Mouse (Mus musculus) neural tube, embryonic 14.5 days (tissue): ENCODE results near the gene Sfta2. TPM values are rescaled to one million over a fixed set of nuclear protein-coding genes. Genes with fewer than 3 reads are reported as not detected.
A peak's percentile ranks its signal among the peaks of the same experiment; 100 is the strongest.

Experiments used
- ATAC-seq: fragments of 200-750 bp; cut with Nextera tagmentation; 2 replicates; pipeline ENCODE4 v1.8.0; 2017; ENCODE audit warnings: low read depth, mild to moderate bottlenecking, moderate TSS enrichment, moderate library complexity
- H3K27ac ChIP-seq: fragments of 300-500 bp; sonication (generic); 2 replicates; pipeline ENCODE4 v1.5.1; 2014; ENCODE audit warnings: low read depth, mild to moderate bottlenecking, control low read depth, low read length, moderate library complexity, mixed read lengths
- H3K27me3 ChIP-seq: fragments of 300-500 bp; sonication (generic); 2 replicates; pipeline ENCODE4 v1.6.1; 2014; ENCODE audit warnings: low read length; ENCODE audit not compliant: control insufficient read depth, insufficient read depth
- H3K36me3 ChIP-seq: fragments of 300-500 bp; sonication (generic); 2 replicates; pipeline ENCODE4 v1.6.1; 2014; ENCODE audit warnings: low read length, mixed read lengths; ENCODE audit not compliant: control insufficient read depth, insufficient read depth
- H3K4me1 ChIP-seq: fragments of 300-500 bp; sonication (generic); 2 replicates; pipeline ENCODE4 v1.6.1; 2014; ENCODE audit warnings: low read length; ENCODE audit not compliant: control insufficient read depth, insufficient read depth
- H3K4me2 ChIP-seq: fragments of 300-500 bp; sonication (generic); 2 replicates; pipeline ENCODE4 v1.6.1; 2014; ENCODE audit warnings: mild to moderate bottlenecking, low read depth, low read length, control low read depth
- H3K4me3 ChIP-seq: fragments of 300-500 bp; sonication (generic); 2 replicates; pipeline ENCODE4 v1.5.1; 2014; ENCODE audit warnings: low read depth, low read length, control low read depth, mixed read lengths
- H3K9ac ChIP-seq: fragments of 300-500 bp; sonication (generic); replicated peaks from 2 replicates; pipeline ENCODE4 v1.6.1; 2014; ENCODE audit warnings: low read depth, mild to moderate bottlenecking, control low read depth, low read length, mixed read lengths
- H3K9me3 ChIP-seq: fragments of 300-500 bp; sonication (generic); 2 replicates; pipeline ENCODE4 v1.6.1; 2016; ENCODE audit warnings: low read length; ENCODE audit not compliant: control insufficient read depth
- WGBS: fragments of 180-500 bp; shearing (Covaris S2); extraction: QIAGEN DNeasy Blood & Tissue Kit; methylation state at CpG from one replicate; pipeline ENCODE4 v1.1.7; 2014; 5-methylcytosine and 5-hydroxymethylcytosine counted together
- polyA plus RNA-seq: library from polyadenylated mRNA; unstranded; fragments of >200 nt; fragmentation: Nextera tagmentation; extraction: Ambion mirVana; gene quantifications from 2 replicates; pipeline ENCODE4 v1.2.1, GENCODE M21; 2014

Gene Sfta2
- polyA plus RNA-seq, 1 experiment from 2014 or later: not detected

DNA sequence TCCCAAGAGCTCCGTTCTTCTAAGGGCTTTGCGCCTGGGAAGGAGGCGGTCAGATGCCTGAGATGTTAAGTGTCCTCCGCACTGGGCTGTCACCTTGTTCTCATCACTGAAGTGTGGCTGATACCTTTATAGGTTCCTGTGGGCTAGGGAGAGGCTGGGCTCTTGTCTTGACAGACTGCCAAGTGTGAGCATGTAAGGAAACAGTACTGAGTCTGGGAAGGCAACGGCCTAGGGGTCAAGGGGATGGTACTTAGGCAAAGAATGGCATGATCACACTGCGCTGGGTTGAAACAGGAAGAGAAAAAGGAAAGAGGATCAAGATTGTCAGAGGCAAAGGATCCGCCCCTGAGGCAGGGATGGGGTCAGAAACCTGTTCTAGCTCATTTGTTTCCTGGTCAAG is 25.2 kb downstream of the Sfta2 start, which contains the start of gene Gm9573:
TSS of gene Gm9573 (minus strand) at position 101 of the 400 bp plus-strand sequence.
- no peaks in the 10 kb centered on the region for H3K9me3 ChIP-seq
- H3K27ac ChIP-seq: no peak within 1 kb of the TSS
- ATAC-seq: no peak
- no peak within 1 kb of the TSS for H3K4me3 ChIP-seq
- no peak within 1 kb of the TSS for H3K9ac ChIP-seq
- no peaks in the 10 kb centered on the region for H3K4me1 ChIP-seq
- WGBS: 90% methylated on average over 7 of the region's 7 CpGs
- H3K36me3 ChIP-seq: no peaks in the 10 kb centered on the region
- no peaks in the 10 kb centered on the region for H3K27me3 ChIP-seq
- no peak within 1 kb of the TSS for H3K4me2 ChIP-seq

DNA sequence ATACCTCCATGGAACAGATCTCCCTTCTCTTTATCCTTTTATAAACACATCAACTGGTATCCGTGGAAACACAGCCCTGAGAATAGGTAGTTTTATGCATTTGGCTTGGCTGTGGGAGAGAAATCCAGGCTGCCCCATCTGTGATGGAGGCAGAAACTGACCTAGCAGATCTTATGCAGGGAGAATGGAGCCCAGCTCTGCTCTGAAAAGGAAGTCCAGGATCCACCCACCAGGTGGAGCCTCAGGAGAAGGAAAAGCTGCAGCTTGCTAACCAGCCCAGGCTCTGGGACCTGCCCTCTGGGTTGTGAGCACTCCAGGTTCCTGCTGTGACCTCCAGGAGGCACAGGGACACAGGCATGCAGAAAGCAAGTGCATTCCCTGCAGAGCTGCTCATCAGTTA is 32.6 kb downstream of the Sfta2 start:
- Histone ChIP-seq H3K9me3 (no peaks in the 10 kb centered on the region), H3K9ac (no peak overlapping the region), H3K27ac (no peak overlapping the region), H3K27me3 (no peaks in the 10 kb centered on the region), H3K4me3 (no peak overlapping the region), H3K36me3 (no peaks in the 10 kb centered on the region), H3K4me2 (no peak overlapping the region), H3K4me1 (0 out of 2 replicates have a peak, but pooled peaks cover 3% of the 10 kb centered on the region)
- 35% methylated on average over 1 of the region's 1 CpGs for WGBS
- no peak for ATAC-seq

DNA sequence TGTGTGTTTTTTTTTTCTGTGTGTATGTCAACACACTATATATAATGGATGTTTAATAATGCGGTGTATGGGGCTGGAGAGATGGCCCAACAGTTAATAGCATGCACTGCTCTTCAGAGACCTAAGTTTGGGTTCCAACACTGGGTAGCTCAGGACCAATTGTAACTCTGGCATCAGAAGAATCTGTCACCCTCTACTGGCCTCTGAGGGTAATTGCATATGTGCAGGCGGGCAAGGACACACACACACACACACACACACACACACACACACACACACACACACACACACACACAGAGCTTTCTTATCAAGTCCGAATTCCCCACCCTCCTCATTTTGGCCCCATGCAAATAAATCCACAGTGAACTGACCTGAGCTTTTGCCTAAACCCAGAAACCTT is 33.9 kb downstream of the Sfta2 start:
- 83% methylated on average over 3 of the region's 3 CpGs for WGBS

DNA sequence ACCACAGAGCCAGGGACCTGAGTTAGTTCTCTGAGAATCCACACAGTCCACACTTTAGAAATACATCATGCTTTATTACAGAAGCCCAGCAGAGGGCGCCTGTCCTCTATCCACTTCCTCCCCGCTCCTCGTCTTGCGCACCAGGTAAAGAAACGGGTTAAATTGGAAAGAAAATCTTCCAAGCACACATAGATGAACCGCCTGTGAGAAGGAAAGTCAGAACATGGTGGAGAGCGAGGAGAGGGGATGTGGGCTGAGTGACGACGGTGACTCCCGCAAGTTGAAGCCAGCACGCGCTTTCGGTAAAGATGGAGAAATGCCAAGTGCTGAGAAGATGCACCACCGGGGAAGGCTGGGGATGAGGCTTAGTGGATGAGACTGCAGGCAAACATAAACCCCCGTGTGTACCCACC is 34.4 kb downstream of the Sfta2 start:
- H3K9ac ChIP-seq: no peak overlapping the region
- 0 out of 2 replicates have a peak, but pooled peaks cover 3% of the 10 kb centered on the region for H3K4me1 ChIP-seq
- no peaks in the 10 kb centered on the region for H3K36me3 ChIP-seq
- no peaks in the 10 kb centered on the region for H3K9me3 ChIP-seq
- peak; percentile 65 for ATAC-seq
- peak overlapping the region; percentile 8 for H3K4me3 ChIP-seq
- no peaks in the 10 kb centered on the region for H3K27me3 ChIP-seq
- no peak overlapping the region for H3K27ac ChIP-seq
- H3K4me2 ChIP-seq: peak overlapping the region; percentile 38
- WGBS: 1% methylated on average over 15 of the region's 15 CpGs

More for the DNA sequence above, 33.9 kb downstream of the Sfta2 start:
- Histone ChIP-seq H3K27me3 (no peaks in the 10 kb centered on the region), H3K9ac (no peak overlapping the region), H3K27ac (no peak overlapping the region), H3K36me3 (no peaks in the 10 kb centered on the region), H3K4me3 (no peak overlapping the region), H3K9me3 (no peaks in the 10 kb centered on the region), H3K4me2 (no peak overlapping the region), H3K4me1 (0 out of 2 replicates have a peak, but pooled peaks cover 3% of the 10 kb centered on the region)
- ATAC-seq: no peak

DNA sequence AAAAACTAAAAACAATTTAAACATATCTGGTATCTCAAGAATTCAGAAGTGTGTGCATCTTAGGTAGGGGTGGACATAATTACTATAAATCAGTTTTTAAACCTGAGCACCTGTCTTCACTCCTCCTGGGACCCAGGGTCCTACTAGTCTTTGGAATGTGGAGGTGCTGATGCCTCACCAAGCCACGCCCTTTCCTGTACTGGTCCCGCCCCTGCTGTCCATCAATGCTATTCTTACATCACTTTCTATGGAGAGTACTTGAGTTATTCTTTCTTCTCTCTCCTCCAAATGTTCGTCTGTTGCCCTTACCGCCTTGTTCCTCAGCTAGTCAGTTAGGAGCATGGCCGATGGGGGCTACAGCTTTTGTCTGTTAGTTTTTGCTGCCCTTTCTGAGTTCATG is 35.0 kb downstream of the Sfta2 start:
- H3K27me3 ChIP-seq: no peaks in the 10 kb centered on the region
- H3K4me1 ChIP-seq: 0 out of 2 replicates have a peak, but pooled peaks cover 3% of the 10 kb centered on the region
- no peaks in the 10 kb centered on the region for H3K36me3 ChIP-seq
- WGBS: 43% methylated on average over 5 of the region's 5 CpGs
- H3K4me2 ChIP-seq: no peak overlapping the region
- no peaks in the 10 kb centered on the region for H3K9me3 ChIP-seq
- H3K9ac ChIP-seq: no peak overlapping the region
- H3K4me3 ChIP-seq: no peak overlapping the region
- ATAC-seq: no peak
- no peak overlapping the region for H3K27ac ChIP-seq

DNA sequence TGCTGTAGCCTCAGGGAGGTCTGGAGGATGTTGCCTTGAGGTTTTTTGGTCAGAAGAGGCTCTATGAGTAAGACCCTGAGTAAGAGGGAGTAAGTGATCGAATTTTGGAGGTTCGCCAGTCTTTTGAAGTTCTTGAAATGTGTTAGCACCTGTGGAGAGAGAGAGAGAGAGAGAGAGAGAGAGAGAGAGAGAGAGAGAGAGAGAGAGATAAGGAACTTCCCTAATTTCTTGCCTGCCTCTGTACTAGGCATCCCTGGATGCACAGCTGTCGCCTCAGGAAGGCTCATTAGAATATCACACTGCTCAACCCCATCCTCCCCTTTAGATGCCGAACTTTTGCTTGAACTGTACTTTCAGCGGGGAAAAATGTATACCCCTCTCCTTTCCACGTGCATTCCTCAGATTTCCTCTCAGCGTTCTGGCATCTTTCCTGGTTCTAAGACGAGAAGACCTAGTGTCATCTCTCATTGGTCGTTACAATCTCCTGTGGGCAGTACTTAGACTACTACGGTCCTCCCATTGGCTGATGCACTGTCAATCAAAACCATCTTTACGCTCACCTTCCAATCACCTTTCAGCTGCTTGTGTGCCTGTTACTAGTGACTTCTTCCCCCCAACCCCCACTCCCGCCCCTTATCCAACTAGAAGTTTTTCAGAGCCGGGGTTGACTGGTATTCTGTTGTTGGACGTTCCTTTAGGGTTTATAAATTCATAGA is 37.3 kb downstream of the Sfta2 start:
- Histone ChIP-seq H3K4me1 (0 out of 2 replicates have a peak, but pooled peaks cover 3% of the 10 kb centered on the region), H3K9me3 (no peaks in the 10 kb centered on the region), H3K9ac (no peak overlapping the region), H3K4me3 (no peak overlapping the region), H3K4me2 (no peak overlapping the region), H3K27ac (no peak overlapping the region), H3K36me3 (no peaks in the 10 kb centered on the region), H3K27me3 (no peaks in the 10 kb centered on the region)
- WGBS: 26% methylated on average over 14 of the region's 14 CpGs
- ATAC-seq: peak; percentile 82

DNA sequence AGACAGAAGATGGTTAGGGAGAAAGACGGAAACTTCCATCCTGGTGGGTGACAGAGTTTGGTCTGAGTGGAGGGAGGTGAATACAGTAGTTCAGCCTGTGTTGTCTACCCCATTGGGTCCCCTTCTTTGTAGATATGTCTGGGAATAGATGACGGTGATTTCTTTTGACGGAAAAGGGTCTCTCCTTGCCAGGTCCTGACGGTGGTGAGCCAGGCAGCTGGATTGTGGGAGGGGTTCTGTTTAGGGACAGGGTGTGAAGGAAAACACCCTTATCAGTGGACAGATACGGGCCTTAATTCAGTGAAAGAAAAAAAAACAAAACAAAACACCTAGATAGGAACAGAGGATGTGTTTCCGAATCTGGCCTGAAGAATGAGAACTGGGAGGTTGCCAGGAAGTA is 38.0 kb downstream of the Sfta2 start:
- Histone ChIP-seq H3K9ac (no peak overlapping the region), H3K4me3 (no peak overlapping the region), H3K4me2 (no peak overlapping the region), H3K4me1 (no peaks in the 10 kb centered on the region), H3K27ac (no peak overlapping the region), H3K36me3 (no peaks in the 10 kb centered on the region), H3K9me3 (no peaks in the 10 kb centered on the region), H3K27me3 (no peaks in the 10 kb centered on the region)
- WGBS: 85% methylated on average over 6 of the region's 6 CpGs
- no peak for ATAC-seq

DNA sequence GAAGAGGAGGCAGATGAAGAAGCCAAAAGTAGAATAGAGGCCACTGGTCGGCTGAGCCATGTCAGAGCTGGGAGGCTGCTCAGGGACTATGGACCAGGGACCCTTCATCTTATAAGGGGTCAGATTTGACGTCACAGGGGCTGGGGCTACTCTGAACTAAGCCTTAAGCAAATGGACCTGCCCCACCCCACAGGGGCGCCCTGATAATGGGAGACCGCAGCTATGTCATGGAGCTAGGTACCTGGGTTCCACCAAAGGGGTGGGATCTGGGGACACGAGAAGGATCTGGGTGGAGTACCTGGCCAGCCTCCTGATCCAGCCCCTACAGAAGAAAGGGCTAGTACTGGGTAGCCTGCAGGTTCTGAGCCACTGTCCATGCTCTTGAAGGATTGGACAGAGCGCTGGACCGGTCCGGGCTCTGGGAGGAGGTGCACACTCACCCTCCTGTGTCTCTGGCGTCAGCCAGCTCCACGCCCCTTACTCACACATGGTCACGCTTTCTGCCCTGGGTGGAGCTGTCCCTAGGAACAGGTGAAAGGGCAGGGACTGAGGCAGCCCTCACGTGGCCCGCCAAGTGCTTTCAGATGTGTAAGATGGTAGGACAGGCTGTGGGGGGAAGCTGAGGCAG is 42.4 kb downstream of the Sfta2 start, which contains the start of gene Mucl3:
TSS of gene Mucl3 (minus strand) at position 87 of the 628 bp plus-strand sequence.
- Histone ChIP-seq H3K4me3 (no peak within 1 kb of the TSS), H3K27ac (no peak within 1 kb of the TSS), H3K9me3 (no peaks in the 10 kb centered on the region), H3K4me1 (no peaks in the 10 kb centered on the region), H3K4me2 (no peak within 1 kb of the TSS), H3K36me3 (no peaks in the 10 kb centered on the region), H3K9ac (no peak within 1 kb of the TSS), H3K27me3 (no peaks in the 10 kb centered on the region)
- WGBS: 80% methylated on average over 13 of the region's 13 CpGs
- no peak for ATAC-seq

DNA sequence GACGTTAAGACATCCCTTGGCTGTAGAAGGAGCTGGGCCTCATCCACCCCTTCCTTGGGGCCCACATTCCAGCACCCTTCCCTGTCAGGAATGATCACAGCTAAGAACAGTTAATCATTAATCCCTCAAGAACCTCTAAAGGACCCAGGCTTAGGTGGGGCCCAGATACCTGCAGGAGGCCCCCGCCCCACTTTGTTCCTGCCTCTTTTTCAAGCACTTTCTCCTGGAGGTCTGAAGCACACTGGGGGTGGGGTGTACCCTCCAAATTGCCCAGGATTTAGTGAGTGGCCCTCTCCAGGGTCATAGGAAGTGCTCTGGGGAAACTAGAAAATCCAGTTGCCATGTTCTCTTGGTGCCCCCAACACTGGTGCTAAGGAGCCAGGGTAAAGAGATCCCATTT is 48.1 kb downstream of the Sfta2 start:
- H3K4me1 ChIP-seq: no peaks in the 10 kb centered on the region
- no peaks in the 10 kb centered on the region for H3K9me3 ChIP-seq
- H3K27ac ChIP-seq: no peak overlapping the region
- H3K36me3 ChIP-seq: no peaks in the 10 kb centered on the region
- H3K9ac ChIP-seq: no peak overlapping the region
- 67% methylated on average over 2 of the region's 2 CpGs for WGBS
- H3K27me3 ChIP-seq: no peaks in the 10 kb centered on the region
- H3K4me3 ChIP-seq: no peak overlapping the region
- H3K4me2 ChIP-seq: no peak overlapping the region
- ATAC-seq: no peak
